Mouse (Mus musculus): Measurements from ENCODE around the gene Sh3d19. TPM values are rescaled to one million over a fixed set of nuclear protein-coding genes. Genes with fewer than 3 reads are reported as not detected.

Gene Sh3d19
- polyA plus RNA-seq, 1 experiment from 2014 or later: 20.3 TPM

DNA sequence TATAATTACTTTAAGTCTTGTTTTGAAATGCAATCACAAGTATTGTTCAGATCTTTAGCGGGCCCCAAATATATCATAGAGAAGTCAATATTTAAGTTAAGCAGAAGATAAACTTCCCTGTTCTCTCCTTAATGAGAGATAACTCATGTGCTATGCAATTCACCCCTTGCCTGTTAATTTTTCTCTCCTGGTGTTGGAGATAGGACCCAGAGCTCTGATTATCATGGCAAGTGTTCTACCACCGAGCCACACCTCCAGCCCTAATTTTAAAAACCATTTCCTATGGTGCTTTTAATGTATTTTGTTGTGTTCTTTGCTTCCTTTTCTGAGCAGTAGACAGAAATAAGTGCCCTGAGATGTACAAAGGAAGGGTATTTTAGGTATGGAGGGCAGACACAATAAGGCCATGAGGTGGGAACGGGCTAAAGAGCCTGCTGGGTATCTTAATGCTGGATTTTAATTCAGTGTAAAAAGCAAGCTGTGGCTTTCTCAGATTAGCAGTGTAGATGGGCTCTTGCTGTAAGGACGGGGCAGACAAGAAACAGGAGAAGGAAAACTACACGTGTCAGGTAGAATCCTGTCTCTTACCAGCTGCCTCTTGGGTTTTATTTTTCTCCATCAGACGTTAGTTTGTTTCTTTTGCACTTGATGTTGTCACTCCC lies 20.4 kb downstream of the Sh3d19 start:
- 80% methylated on average over 6 of the region's 6 CpGs for WGBS
- H3K27me3 ChIP-seq (ENCODE audit: low read depth, poor library complexity, severe bottlenecking): no peaks in the 10 kb centered on the region
- peaks cover 10% of the 10 kb centered on the region; the same call in 1 of the 2 replicates for H3K4me1 ChIP-seq
- H3K27ac ChIP-seq: no peak overlapping the region
- H3K36me3 ChIP-seq: peaks cover 11% of the 10 kb centered on the region
- H3K9me3 ChIP-seq (replicated peaks): no peaks in the 10 kb centered on the region
- DNase-seq (ENCODE audit: low spot score): no peak
- H3K4me3 ChIP-seq: no peak overlapping the region

DNA sequence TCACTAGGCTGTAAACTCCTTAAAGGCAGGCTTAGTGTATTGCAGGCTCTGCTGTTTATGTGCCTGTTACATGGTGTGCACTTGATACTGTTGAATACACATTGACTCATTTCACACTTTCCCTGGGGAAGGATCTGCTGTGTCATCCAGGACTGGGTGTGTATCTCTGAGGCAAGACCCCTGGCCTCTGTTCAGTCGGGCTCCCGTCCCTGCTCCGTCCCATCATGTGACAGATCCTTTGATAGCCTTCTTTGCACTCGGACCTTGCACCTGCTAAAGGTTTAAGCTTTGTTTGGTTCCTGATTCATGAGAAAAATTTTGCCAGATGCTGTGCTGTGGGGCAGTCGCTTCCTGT lies 20.9 kb downstream of the Sh3d19 start:
- DNase-seq (ENCODE audit: low spot score): no peak
- 73% methylated on average over 5 of the region's 5 CpGs for WGBS
- Histone ChIP-seq H3K27ac (no peak overlapping the region), H3K36me3 (peaks cover 11% of the 10 kb centered on the region), H3K27me3 (ENCODE audit: low read depth, poor library complexity, severe bottlenecking) (no peaks in the 10 kb centered on the region), H3K4me3 (no peak overlapping the region), H3K9me3 (replicated peaks) (no peaks in the 10 kb centered on the region), H3K4me1 (peaks cover 10% of the 10 kb centered on the region; the same call in 1 of the 2 replicates)

DNA sequence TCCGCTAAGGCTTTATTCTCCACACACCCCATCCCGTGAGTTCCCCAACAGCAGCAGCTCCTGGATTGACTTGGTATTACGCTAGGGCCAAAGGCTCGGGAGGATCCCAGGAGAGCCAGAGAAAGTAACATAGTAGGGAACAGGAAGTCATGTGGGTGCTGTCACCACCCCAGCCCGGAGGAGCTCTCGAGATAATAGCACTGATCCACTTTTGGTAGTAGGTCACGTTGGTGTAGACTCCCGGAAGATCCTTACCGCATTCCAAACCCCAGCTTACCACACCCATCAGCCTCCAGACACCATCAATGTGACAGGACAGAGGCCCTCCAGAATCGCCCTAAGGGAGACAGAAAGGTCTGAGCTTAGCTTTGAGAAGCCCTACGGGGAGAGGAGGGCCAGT lies 22.8 kb downstream of the Sh3d19 start:
- Histone ChIP-seq H3K9me3 (replicated peaks) (no peaks in the 10 kb centered on the region), H3K4me3 (no peak overlapping the region), H3K27ac (no peak overlapping the region), H3K36me3 (peaks cover under 1% of the 10 kb centered on the region; the same call in 1 of the 2 replicates), H3K4me1 (peaks cover 15% of the 10 kb centered on the region), H3K27me3 (ENCODE audit: low read depth, poor library complexity, severe bottlenecking) (no peaks in the 10 kb centered on the region)
- DNase-seq (ENCODE audit: low spot score): no peak
- 75% methylated on average over 11 of the region's 11 CpGs for WGBS

DNA sequence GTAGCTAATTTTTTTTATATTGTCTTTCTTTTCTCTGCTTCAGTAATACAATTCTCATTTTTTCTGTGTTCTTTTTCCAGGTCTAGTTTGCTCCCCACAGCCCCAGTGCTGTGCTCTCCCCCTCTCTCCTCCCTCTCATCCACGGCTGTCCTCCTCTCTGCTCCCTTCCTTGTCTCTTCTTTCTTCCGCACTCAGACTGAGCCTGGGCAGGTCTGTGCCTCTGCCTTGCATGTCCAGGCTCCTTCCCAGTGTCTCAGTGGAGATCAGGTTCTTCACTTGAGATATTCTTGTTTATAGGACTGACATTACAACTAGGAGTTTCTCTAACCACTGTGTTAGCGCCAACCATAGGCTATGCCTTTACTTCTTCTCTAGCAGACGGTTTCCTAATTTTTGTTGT lies 23.7 kb downstream of the Sh3d19 start:
- Histone ChIP-seq H3K4me3 (no peak overlapping the region), H3K4me1 (peaks cover 18% of the 10 kb centered on the region), H3K9me3 (replicated peaks) (no peaks in the 10 kb centered on the region), H3K27ac (no peak overlapping the region), H3K27me3 (ENCODE audit: low read depth, poor library complexity, severe bottlenecking) (no peaks in the 10 kb centered on the region), H3K36me3 (no peaks in the 10 kb centered on the region)
- DNase-seq (ENCODE audit: low spot score): no peak
- 79% methylated on average over 4 of the region's 4 CpGs for WGBS

DNA sequence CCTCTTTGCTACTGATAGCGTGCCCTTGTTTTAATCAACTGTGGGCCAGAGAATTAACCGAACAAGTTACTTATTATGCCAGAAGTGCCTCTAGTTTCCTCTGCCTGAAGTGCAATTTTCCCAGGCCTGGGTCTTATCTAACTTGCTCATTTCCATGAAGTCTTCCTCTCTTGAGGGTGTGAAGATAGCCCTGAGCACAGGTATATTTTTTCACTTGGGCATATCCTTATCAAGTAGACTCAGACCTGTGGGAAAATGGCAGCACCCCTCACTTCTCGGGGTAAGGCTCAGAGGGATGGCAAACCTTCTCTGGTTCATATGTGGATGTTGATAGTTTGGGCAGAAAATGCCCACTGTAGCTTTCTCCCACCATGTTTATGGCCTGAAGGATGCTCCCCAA lies 30.4 kb downstream of the Sh3d19 start:
- Histone ChIP-seq H3K27me3 (ENCODE audit: low read depth, poor library complexity, severe bottlenecking) (no peaks in the 10 kb centered on the region), H3K36me3 (no peaks in the 10 kb centered on the region; the same call in 1 of the 2 replicates), H3K27ac (no peak overlapping the region), H3K9me3 (replicated peaks) (no peaks in the 10 kb centered on the region), H3K4me3 (no peak overlapping the region), H3K4me1 (peaks cover 11% of the 10 kb centered on the region)
- WGBS: 96% methylated on average over 3 of the region's 3 CpGs
- no peak for DNase-seq (ENCODE audit: low spot score)

DNA sequence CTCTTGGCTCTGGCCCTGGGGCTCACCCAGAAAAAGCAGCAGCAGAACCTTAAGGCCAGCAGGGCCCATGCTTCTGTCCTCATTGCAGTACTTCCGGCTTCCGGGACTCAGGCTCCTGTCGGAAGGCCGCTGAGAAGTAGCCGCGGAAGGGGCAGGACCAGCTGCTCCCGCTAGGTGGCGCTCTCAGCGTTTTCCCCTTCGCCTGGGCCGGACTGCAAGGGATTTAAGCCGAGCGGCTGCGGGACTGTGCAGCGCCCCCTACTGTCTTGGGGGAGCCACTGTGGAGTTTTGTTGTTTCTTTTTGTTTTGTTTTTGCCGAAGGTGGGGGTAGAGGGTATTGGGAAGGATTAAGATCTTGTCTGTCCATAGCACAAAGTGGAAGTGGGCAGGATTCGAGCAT lies 31.5 kb downstream of the Sh3d19 start, which contains the start of gene Prss48:
Gene Prss48, minus strand, starts transcription at position 69 of the 400 bp plus-strand sequence.
- Histone ChIP-seq H3K9me3 (replicated peaks) (no peaks in the 10 kb centered on the region), H3K27ac (no peak within 1 kb of the TSS), H3K27me3 (ENCODE audit: low read depth, poor library complexity, severe bottlenecking) (no peaks in the 10 kb centered on the region), H3K4me3 (no peak within 1 kb of the TSS), H3K36me3 (no peaks in the 10 kb centered on the region; the same call in 1 of the 2 replicates), H3K4me1 (peaks cover 11% of the 10 kb centered on the region)
- peak; percentile 49 for DNase-seq (ENCODE audit: low spot score)
- 71% methylated on average over 17 of the region's 17 CpGs for WGBS

DNA sequence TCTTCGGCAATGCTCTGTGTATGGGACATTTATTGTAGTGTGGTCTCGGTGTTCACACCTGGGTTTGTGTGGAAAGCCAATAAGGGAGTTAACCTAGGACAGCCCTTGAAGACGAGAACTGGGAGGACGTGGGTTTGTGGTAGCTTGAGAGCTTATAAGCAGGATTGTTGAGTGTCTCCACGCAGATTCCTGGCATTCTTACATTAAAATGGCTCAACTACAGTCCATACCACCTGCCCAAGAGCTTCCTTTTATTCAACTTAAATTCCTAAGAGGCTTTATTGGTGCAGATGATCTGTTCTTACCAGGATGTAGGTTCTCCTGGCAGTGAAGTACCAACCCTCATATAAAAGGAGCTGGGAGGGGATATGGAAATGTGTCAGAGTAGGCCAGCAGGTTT lies 32.0 kb downstream of the Sh3d19 start:
- H3K4me3 ChIP-seq: no peak overlapping the region
- no peaks in the 10 kb centered on the region for H3K9me3 ChIP-seq (replicated peaks)
- WGBS: 86% methylated on average over 5 of the region's 5 CpGs
- H3K27me3 ChIP-seq (ENCODE audit: low read depth, poor library complexity, severe bottlenecking): no peaks in the 10 kb centered on the region
- H3K4me1 ChIP-seq: peaks cover 11% of the 10 kb centered on the region
- H3K36me3 ChIP-seq: peaks cover under 1% of the 10 kb centered on the region; the same call in 1 of the 2 replicates
- no peak overlapping the region for H3K27ac ChIP-seq
- DNase-seq (ENCODE audit: low spot score): no peak

DNA sequence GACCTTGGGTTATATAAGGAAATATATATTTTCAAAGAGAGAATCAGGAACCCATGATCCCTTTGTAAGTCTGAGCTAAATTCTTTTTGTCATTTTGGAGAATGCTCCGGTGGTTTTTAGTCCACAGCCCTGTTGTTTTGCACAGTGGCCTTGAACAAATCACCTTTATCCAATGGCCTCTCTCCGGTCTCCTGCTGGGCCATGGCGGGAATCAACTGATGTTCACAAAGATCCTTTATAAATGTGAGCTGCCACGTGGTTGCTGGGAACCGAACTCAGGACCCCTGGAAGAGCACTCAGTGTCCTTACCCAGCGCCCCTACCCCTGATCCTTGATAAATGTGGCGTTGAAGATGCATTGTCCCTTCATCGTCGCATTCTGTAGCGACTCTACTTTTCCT lies 33.8 kb downstream of the Sh3d19 start:
- no peak overlapping the region for H3K4me3 ChIP-seq
- H3K4me1 ChIP-seq: 0 out of 2 replicates have a peak, but pooled peaks cover 2% of the 10 kb centered on the region
- peaks cover 8% of the 10 kb centered on the region for H3K36me3 ChIP-seq
- no peak for DNase-seq (ENCODE audit: low spot score)
- no peaks in the 10 kb centered on the region for H3K27me3 ChIP-seq (ENCODE audit: low read depth, poor library complexity, severe bottlenecking)
- no peaks in the 10 kb centered on the region for H3K9me3 ChIP-seq (replicated peaks)
- 94% methylated on average over 10 of the region's 10 CpGs for WGBS
- no peak overlapping the region for H3K27ac ChIP-seq

DNA sequence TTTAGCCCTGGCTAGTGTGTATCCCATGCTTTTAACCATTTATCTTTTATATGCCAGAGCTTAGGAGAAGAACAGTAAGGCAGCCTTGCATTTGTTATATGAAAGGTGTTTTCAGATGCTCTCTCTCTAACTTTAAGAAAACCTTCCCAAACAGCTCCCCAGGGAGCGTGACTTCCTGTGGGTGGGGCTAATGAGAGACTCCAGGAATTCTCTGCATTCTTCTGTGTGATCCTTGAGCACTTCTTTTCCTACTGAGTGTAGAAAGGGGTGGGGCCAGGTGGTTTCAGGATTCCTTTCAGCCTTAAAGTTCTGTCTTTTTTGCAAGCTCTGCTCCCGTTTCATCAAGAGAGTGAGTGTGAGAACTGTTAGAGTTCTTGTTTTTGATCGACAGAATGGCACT lies 39.7 kb downstream of the Sh3d19 start:
- 59% methylated on average over 3 of the region's 3 CpGs for WGBS
- DNase-seq (ENCODE audit: low spot score): no peak
- no peak overlapping the region for H3K4me3 ChIP-seq
- no peaks in the 10 kb centered on the region for H3K27me3 ChIP-seq (ENCODE audit: low read depth, poor library complexity, severe bottlenecking)
- H3K4me1 ChIP-seq: peaks cover 29% of the 10 kb centered on the region
- H3K9me3 ChIP-seq (replicated peaks): no peaks in the 10 kb centered on the region
- H3K36me3 ChIP-seq: peaks cover 8% of the 10 kb centered on the region
- H3K27ac ChIP-seq: no peak overlapping the region

DNA sequence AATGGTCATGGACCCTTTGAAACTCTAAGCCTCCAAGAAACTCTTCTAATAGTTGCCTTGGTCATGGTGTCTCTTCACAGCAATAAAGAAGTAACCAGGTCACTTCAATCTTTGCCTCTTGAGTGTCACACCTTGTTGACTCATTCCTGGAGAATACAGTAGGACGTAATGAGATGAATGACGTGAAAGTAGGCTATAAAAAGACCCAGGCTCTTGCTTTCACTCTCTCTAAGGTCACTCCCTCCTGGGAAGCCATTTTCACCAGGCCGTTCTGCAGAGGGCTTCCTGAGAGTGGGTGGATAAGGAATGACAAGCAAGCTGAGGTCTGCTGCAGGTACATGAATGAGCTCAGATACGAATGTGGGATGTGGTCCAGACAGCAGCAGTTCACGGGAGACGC lies 40.5 kb downstream of the Sh3d19 start:
- Histone ChIP-seq H3K9me3 (replicated peaks) (no peaks in the 10 kb centered on the region), H3K27me3 (ENCODE audit: low read depth, poor library complexity, severe bottlenecking) (no peaks in the 10 kb centered on the region), H3K4me3 (no peak overlapping the region), H3K36me3 (peaks cover 8% of the 10 kb centered on the region), H3K4me1 (peaks cover 29% of the 10 kb centered on the region), H3K27ac (no peak overlapping the region)
- DNase-seq (ENCODE audit: low spot score): no peak
- 85% methylated on average over 6 of the region's 6 CpGs for WGBS

DNA sequence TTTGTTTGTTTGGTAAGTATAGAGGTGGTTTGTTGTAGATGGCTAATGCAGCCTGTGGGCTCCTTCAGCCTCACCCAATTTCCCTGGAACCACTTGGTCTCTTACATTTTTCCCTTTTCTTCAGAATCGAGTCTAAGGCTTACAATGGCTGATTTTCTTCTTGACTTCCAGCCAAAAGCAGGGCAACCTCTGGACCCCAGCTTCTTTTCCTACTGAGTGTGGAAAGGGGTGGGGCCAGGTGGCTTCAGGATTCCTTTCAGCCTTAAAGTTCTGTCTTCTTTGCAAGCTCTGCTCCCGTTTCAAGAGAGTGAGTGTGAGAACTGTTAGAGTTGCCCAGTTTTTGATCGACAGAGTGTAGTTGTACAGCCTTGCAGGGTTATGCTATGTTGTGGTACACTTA lies 40.9 kb downstream of the Sh3d19 start:
- Histone ChIP-seq H3K4me1 (peaks cover 29% of the 10 kb centered on the region), H3K9me3 (replicated peaks) (no peaks in the 10 kb centered on the region), H3K27me3 (ENCODE audit: low read depth, poor library complexity, severe bottlenecking) (no peaks in the 10 kb centered on the region), H3K36me3 (peaks cover 8% of the 10 kb centered on the region), H3K4me3 (no peak overlapping the region), H3K27ac (no peak overlapping the region)
- WGBS: 87% methylated on average over 3 of the region's 3 CpGs
- no peak for DNase-seq (ENCODE audit: low spot score)

DNA sequence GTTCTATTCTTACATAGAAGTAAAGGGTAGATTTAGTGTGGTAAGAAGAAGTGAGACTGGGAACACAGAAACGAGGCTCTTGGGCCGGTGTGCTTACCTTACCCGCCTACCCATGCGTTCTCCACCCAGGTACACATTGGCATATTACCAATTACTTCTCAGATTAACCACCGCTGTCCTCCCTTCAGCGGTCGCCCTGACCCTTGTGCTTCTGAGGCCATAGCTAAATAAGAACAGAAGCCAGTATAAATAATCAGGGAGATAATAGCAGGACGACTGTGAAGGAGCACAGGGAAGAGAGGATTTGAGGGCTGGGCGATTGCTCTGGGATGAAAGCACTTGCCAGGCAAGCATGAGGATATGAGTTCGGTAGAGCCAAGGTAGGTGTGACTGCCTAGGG lies 42.9 kb downstream of the Sh3d19 start:
- Histone ChIP-seq H3K4me1 (peaks cover 40% of the 10 kb centered on the region), H3K4me3 (no peak overlapping the region), H3K9me3 (replicated peaks) (no peaks in the 10 kb centered on the region), H3K27ac (peak overlapping the region; percentile 67), H3K36me3 (no peaks in the 10 kb centered on the region), H3K27me3 (ENCODE audit: low read depth, poor library complexity, severe bottlenecking) (no peaks in the 10 kb centered on the region)
- WGBS: 85% methylated on average over 10 of the region's 10 CpGs
- no peak for DNase-seq (ENCODE audit: low spot score)

DNA sequence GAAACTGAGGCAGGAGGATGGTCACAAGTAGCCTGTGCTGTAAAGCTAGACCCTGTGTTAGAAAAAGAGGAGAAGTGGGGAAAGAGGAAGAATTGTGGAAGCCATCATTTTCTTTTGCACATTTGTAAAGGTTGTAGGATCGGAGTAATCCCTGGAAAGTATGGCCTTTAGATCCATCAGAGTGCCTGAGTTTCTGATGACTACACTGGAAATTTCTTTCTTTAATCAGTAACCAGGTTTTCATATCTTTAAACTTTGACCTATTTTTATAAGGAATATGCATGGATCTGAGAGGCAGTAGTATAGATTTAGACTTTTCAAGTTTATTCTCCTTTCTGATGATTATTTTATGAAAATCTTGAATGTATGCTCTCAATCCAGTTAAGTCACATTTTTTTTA lies 46.1 kb downstream of the Sh3d19 start:
- no peak for DNase-seq (ENCODE audit: low spot score)
- WGBS: 93% methylated on average over 1 of the region's 1 CpGs
- no peak overlapping the region for H3K27ac ChIP-seq

DNA sequence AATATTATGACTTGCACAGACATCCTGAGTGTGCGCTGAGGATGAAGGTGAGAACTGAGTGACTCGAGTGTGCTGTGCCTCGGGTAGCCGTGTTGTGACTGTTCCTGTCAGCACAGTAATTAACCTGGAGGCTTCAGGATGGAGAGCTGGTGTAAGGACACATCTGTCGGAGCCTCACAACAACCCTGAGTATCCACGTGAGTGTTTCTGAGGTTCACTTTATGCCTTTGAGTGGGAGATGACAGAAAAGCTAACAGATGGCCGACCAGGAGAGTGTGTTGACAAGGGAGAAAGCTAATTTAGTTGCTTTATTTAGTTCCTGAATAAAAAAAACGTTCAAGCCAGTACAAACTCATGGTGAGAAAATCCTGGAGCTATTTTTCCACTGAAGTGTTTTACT lies 46.6 kb downstream of the Sh3d19 start:
- WGBS: 56% methylated on average over 8 of the region's 8 CpGs
- no peaks in the 10 kb centered on the region for H3K27me3 ChIP-seq (ENCODE audit: low read depth, poor library complexity, severe bottlenecking)
- no peak for DNase-seq (ENCODE audit: low spot score)

More for the DNA sequence above, 46.1 kb downstream of the Sh3d19 start:
- Histone ChIP-seq H3K9me3 (replicated peaks) (no peaks in the 10 kb centered on the region), H3K27me3 (ENCODE audit: low read depth, poor library complexity, severe bottlenecking) (no peaks in the 10 kb centered on the region), H3K36me3 (no peaks in the 10 kb centered on the region), H3K4me3 (no peak overlapping the region), H3K4me1 (peaks cover 30% of the 10 kb centered on the region)

More for the DNA sequence above, 46.6 kb downstream of the Sh3d19 start:
- Histone ChIP-seq H3K27ac (no peak overlapping the region), H3K36me3 (no peaks in the 10 kb centered on the region), H3K9me3 (replicated peaks) (no peaks in the 10 kb centered on the region), H3K4me1 (peaks cover 33% of the 10 kb centered on the region), H3K4me3 (no peak overlapping the region)

All from limb, embryonic 10.5 days (tissue).